Mouse (Mus musculus): ENCODE results near the gene Col4a2. TPM values are rescaled to one million over a fixed set of nuclear protein-coding genes. Genes with fewer than 3 reads are reported as not detected.

Col4a2 gene
- polyA plus RNA-seq, 2 experiments from 2014 or later: not detected

- no peak for ATAC-seq
Measured at GRCm38 (mm10) chr8:11385272-11385905, 72.8 kb downstream of the Col4a2 start.

GRCm38 (mm10) chr8:11387282-11387681, 74.7 kb downstream of the Col4a2 start:
- ATAC-seq: no peak

DNA sequence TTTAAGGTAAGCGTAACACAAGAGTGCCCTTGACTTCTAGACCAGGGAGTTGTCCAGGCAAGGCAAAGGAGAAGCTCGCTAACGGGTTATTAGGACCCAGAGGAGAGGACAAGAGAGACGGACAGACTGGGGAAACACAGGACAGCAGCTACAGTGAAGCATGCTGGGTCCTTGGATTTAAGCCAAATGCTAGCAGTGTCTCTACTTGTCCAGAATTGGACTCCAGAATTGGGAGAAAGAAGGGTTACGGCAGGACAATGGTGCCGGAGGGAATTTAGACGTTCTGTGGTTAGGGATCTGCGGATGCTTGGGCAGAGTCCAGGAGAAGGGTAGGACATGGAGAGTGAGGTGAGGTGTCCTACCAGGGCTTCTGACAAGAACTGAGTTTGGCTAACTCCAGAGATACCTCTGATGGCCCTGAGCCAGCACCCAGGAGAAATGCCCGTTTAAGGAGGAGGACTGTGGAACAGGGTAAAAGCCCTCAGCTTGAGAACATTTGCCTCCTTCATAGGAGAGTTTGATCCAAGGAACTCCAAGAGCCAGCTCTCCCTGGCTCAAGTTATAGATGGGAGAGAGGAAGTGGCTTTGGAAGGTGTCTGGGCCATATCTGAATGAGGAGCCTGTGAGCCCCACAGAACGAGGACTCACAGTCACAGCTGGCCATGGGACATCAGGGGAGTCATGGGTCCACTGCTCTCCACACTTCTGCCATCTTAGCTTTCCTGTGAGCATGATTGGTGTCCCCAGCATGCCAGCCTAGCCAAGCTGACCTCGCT, 76.9 kb downstream of the Col4a2 start:
- no peak for ATAC-seq

GRCm38 (mm10) chr8:11392739-11393138, 80.1 kb downstream of the Col4a2 start:
- no peak for ATAC-seq

DNA sequence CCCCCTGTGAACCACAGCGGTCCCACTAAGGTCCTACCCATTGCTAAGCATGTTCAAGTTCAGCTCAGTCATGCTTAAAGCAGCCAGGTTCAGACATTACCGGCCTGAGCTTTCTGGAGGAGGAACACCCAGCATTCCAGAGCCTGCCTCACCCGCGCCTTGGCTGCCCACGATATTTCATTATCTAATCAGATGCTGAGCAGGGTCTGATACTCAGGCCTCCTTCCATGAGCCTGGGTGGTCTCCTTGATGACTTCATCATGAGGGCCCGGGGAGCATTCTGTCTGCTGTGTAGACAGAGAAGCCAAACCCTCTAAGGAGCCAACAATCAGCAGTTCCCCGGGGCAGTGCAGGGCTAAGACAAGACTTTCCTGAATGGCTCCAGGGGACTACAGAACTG, 80.6 kb downstream of the Col4a2 start:
- no peak for ATAC-seq

DNA sequence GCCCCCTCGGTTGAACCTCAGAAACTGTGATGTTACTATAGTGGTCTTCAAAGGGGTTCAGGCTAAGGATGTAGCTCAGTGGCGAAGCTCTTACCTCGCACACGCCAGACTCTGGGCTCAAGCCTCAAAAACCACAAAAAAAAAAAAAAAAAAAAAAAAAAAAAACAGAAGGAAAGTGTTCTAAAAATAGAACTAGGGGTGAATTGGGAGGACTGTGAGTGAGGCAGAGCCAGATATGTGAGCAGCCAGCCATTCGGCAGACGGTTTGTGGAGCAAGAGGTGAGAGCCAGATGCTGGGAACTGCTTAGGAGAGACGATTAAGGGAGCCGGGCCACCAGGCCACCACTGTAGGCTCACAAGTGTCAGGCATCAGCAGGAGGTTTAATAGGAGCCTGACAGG, 81.0 kb downstream of the Col4a2 start:
- no peak for ATAC-seq

GRCm38 (mm10) chr8:11394773-11395172, 82.2 kb downstream of the Col4a2 start:
- no peak for ATAC-seq

DNA sequence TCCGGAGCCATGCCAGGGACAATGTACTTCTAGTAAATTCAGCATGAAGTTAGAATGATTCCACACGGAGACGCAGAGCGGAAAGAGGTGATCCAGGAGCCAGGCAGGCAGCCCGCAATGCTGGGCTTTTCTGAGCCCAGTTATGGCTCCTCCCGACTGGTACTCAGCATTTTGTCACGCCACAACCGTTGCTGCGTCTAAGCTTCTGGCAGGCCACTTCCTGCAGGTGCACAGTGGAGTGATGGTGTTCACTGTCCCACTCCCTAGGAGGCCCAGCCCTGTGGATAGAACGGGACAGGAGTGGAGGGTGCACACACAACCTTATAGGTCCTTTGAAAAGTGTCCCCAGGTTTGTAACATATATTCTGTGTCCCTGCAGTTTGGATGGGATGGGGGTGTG, 83.0 kb downstream of the Col4a2 start:
- no peak for ATAC-seq

GRCm38 (mm10) chr8:11396111-11396510, 83.5 kb downstream of the Col4a2 start:
- no peak for ATAC-seq

- ATAC-seq: no peak
Measured at GRCm38 (mm10) chr8:11397126-11397525, 84.5 kb downstream of the Col4a2 start.

GRCm38 (mm10) chr8:11399706-11400105, 87.1 kb downstream of the Col4a2 start:
- ATAC-seq: no peak

- ATAC-seq: no peak
Measured at GRCm38 (mm10) chr8:11400244-11400643, 87.6 kb downstream of the Col4a2 start.

DNA sequence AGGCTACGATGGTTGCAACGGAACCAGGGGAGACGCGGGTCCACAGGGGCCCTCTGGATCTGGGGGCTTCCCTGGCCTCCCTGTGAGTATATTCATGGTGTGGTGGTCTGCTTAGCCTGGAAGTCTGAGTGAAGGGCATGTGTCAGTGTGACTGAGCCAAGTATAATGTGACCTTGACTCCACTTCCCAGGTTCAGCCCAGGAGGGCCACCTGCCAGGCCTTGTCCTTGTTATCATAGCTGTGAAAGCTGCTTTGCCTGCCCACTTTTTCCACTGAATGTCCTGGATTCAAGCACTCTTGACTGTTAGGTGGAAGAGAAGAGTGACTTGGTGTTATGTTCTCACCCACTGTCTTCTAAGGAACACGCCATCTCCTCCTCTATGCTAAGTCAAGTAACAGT, 88.6 kb downstream of the Col4a2 start:
- no peak for ATAC-seq

DNA sequence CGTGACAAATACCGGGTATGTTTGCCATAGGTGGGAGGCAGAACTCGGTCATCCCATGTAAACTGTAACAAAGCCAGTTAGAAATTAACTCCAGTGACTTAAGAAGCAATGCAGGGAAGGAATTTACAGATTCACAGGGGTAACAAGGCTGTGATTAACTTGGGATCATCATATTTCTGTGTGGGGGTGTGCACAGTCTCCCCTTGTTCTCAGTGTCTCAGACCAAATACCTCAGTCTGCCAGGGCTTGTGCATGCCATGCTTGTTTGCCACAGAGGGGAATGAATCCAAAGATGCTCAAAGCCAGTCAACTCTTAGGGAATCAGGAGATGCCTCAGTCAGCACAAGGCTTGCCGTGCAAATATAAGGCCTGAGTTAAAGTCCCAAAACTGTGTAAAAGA, 89.6 kb downstream of the Col4a2 start:
- ATAC-seq: no peak

DNA sequence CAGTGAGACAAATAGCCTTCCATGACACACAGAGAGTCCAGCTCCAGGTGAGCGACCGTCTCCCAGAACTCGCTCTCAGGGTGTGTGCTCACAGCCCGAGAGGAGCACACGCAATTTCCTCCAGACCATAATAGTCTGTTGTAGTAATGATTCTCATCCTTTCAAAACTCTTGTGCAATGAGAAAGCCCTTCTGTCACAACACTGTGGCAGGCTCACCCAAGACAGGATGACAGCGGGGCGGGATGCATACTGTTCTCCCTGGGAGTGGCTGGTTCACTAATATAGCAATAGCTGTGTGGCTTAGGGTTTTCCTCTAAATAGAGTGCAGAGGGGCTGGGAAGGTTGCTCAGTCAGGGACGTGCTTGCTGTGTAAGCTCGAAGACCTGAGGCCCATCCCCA, 91.2 kb downstream of the Col4a2 start:
- ATAC-seq: no peak

DNA sequence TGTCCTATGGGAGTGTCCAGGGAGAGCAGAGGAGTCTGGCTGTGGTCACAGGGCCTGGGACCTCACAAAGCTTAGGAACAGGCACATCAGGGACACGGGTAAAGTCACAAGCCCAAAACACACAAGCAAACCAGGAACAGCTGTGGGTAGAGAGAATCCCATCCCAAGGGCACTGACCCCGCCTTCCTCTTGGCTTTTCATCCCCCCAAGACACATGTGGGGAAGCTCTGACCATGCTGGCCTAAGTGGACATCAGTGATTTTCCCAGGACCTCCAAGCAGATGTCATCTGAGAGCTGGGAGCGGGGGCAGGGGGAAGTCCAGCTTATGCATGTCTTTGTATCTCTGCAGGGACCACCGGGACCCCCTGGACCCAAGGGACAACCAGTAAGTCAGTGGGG, 92.0 kb downstream of the Col4a2 start:
- ATAC-seq: no peak

GRCm38 (mm10) chr8:11405722-11406481, 93.3 kb downstream of the Col4a2 start:
- no peak for ATAC-seq

DNA sequence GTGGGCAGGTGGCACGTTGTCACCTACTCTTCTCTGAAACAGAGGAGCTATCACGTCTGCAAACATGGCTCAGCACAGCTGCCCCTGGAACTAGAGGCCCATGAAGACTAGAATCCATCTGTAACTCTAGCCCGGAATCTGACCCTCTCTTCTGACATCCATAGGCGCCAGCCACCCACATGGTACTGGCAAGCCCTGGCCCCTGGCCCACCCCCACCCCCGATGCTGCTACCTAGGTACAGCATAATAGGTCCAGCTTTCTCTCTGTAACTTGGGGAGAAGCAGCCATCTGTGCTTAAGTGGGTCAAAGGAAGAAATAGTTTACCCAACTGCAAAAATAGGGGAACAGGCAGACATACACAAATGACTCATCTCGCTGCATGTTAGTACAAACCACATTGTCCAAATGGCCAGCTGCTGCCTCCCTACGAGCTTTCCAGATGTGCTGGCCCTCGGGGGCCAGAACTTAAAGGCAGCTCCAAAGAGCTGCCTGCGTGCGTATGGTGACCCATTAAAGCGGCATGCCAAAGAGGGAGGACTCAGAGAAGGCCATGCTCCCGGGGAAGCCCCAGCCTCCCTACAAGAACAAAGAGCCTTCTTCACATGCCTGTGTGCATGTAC, 99.0 kb downstream of the Col4a2 start:
- no peak for ATAC-seq

GRCm38 (mm10) chr8:11412450-11412849, 99.8 kb downstream of the Col4a2 start:
- no peak for ATAC-seq

DNA sequence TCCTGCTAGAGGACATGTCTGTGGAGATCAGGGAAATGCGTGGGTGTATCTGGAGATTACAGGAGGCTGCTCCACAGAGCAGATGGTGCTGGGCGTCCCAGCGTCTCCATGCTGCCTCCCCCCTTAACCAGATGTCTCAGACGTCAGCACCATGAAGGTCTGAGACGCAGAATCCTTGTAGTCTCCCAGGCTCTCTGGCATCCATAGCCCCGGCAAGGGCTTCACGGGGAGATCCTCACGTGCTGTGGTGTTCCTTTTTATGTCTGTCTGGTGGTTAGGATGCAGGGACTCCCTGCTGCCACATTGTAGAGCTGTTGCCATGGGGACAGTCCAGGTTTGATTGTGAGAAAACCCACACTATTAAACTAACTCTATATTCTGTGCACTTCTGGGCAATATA, 101.7 kb downstream of the Col4a2 start:
- ATAC-seq: no peak

GRCm38 (mm10) chr8:11415089-11415488, 102.5 kb downstream of the Col4a2 start:
- ATAC-seq: no peak

DNA sequence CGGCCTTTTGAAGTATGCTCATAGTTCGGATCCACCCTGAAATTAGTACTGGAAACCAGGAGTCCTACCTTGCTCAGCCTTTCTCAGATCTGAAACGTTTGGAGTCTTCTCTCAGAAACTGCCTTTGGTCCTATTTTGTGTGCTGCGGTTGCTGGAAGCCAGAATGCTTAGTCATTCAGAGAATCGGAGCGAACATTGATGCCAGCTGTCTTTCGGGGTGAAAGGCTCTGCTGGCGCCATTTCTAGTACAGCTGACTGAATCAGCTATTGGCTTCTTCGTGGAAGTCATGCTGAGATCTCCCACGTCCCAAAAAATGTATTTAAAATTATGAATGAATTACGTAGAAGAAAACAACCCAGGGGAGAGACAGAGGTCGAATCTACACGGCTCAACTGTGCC, 105.2 kb downstream of the Col4a2 start:
- no peak for ATAC-seq

- ATAC-seq: no peak
Measured at GRCm38 (mm10) chr8:11419232-11419631, 106.6 kb downstream of the Col4a2 start.

Measured in CD4-positive, CD25-positive, alpha-beta regulatory T cell, adult 4 months (primary cell).